Mouse (Mus musculus): ENCODE measurements around the gene Adcy9. TPM values are rescaled to one million over a fixed set of nuclear protein-coding genes. Genes with fewer than 3 reads are reported as not detected.
"Not testable (repeated sequence)": the region's sequence is repeated elsewhere in the genome, so short reads cannot be mapped to it uniquely, and the experiment has no call there.

Gene Adcy9
- polyA plus RNA-seq, 1 experiment from 2014 or later: 0.41 TPM

DNA sequence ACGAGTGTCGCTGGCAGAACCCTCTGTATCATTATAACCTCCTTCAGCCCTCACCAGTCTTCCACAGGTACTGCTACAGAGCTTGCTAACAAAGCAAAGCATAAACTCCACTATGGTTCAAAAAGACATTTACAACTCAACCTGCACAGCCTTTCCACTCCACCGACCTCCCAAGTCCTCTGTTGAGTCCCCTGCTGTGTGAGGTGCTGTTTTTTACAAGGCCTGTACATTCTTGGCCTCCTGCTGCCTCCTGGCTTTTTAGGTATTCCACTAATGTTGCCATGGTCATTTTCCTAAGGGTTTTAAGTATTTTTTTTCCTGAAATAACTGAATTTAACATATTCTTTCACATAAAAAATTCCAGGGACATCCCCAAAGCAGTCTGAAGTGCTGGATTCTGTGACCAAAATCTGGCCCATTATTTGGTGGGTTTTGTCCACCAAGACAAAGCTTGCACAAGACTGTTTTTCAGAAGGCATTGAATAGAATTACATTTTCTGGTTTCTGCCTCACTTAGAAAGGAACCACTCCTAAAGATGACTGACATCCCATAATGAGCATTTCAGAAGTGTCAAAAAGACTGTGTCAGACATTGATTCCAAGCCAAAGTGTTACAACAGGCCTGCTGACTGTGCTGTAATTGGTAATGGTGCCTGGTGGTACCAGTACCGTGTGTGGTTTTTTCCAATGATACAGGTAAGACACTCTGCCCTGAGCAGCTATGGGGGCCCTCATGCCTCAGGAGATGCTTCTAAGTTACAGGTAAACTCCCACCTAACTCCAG, 64.8 kb downstream of the Adcy9 start:
- H3K9ac ChIP-seq: no peak overlapping the region
- no peak overlapping the region for H3K4me3 ChIP-seq (replicated peaks)
- no peaks in the 10 kb centered on the region for H3K36me3 ChIP-seq (replicated peaks)
- H3K27me3 ChIP-seq: no peaks in the 10 kb centered on the region
- no peaks in the 10 kb centered on the region for H3K4me1 ChIP-seq (replicated peaks)
- H3K9me3 ChIP-seq (replicated peaks): no peaks in the 10 kb centered on the region
- H3K4me2 ChIP-seq: no peak overlapping the region
- WGBS (ENCODE audit: insufficient replicate concordance): 61% methylated on average over 4 of the region's 4 CpGs
- no peak overlapping the region for H3K27ac ChIP-seq (replicated peaks)
- no peak for ATAC-seq (ENCODE audit: insufficient read depth)

DNA sequence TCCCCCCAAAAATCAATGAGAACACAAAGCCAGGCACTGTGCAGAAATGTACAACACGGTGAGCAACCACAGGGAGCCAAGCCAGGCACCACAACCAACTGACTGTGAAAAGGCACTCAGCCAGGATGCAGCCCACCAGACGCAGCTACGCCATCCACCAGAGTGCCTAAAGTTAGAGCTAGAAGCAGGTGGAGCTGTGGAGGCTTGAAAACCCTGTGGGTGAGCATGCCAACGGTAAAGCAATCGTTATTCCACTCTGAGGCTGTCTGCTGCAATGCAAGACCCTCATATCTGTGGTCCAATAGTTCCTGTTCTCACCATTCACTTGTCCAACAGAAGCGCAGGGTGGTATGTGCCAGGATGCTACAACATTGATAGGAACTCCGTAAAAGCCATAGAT, 77.7 kb downstream of the Adcy9 start:
- no peak for ATAC-seq (ENCODE audit: insufficient read depth)
- no peak overlapping the region for H3K4me2 ChIP-seq
- no peaks in the 10 kb centered on the region for H3K27me3 ChIP-seq
- H3K4me3 ChIP-seq (replicated peaks): no peak overlapping the region
- 79% methylated on average over 7 of the region's 7 CpGs for WGBS (ENCODE audit: insufficient replicate concordance)
- no peak overlapping the region for H3K9ac ChIP-seq
- no peaks in the 10 kb centered on the region for H3K4me1 ChIP-seq (replicated peaks)
- no peak overlapping the region for H3K27ac ChIP-seq (replicated peaks)
- H3K9me3 ChIP-seq (replicated peaks): no peaks in the 10 kb centered on the region
- H3K36me3 ChIP-seq (replicated peaks): no peaks in the 10 kb centered on the region

DNA sequence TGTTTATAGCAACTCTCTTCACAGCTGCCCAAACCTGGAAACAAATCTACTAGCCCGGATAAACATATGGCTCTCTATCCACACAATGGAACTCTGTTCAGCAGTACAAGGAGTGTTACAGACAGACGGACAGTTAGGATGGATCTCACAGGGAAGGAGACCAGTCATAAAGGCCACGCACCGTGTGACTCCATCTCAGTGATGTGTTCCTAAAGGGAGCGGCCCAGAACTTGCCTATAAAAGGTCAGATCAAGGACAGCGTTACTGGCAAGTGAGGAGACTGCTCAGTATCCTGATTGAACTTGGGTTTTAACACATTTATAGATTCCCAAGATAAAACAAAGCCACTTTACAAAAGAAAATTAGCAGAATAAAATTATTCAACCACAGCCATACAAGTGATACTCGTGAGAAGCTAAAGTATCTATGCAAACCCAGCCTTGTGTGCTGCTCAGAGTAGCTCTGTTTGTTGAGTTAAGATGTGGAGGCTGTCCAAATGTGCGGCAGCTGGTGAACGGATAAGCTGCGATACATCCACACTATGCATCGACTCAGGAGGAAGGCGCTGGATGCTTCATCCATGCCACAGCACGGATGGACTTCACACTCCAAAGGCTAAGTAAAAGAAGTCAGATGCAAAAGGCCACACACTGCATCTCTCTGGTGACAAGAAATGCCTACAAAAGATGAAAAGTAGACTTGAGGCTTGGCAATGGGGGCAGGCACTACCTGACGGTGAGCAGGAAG, 78.8 kb downstream of the Adcy9 start:
- 76% methylated on average over 14 of the region's 14 CpGs for WGBS (ENCODE audit: insufficient replicate concordance)
- H3K4me2 ChIP-seq: no peak overlapping the region
- H3K4me1 ChIP-seq (replicated peaks): no peaks in the 10 kb centered on the region

DNA sequence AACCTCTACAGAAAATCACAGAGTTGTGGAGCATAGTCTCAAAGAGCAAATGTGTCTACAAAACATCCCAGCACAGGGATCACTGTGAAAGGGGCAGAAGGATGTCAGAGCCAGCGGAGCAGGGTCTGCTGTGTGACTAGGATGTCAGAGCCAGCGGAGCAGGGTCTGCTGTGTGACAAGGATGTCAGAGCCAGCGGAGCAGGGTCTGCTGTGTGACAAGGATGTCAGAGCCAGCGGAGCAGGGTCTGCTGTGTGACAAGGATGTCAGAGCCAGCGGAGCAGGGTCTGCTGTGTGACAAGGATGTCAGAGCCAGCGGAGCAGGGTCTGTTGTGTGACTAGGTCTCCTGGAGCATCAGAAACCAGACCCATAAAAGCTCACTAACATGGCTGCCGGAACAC, 81.1 kb downstream of the Adcy9 start:
- WGBS (ENCODE audit: insufficient replicate concordance): 76% methylated on average over 7 of the region's 7 CpGs
- H3K4me2 ChIP-seq; H3K4me3 ChIP-seq (replicated peaks); H3K9ac ChIP-seq; H3K27ac ChIP-seq (replicated peaks); H3K36me3 ChIP-seq (replicated peaks); H3K27me3 ChIP-seq; H3K4me1 ChIP-seq (replicated peaks); ATAC-seq (ENCODE audit: insufficient read depth); H3K9me3 ChIP-seq (replicated peaks): not testable (repeated sequence)

More for the DNA sequence above, 78.8 kb downstream of the Adcy9 start:
- no peaks in the 10 kb centered on the region for H3K27me3 ChIP-seq
- no peaks in the 10 kb centered on the region for H3K36me3 ChIP-seq (replicated peaks)
- no peaks in the 10 kb centered on the region for H3K9me3 ChIP-seq (replicated peaks)
- ATAC-seq (ENCODE audit: insufficient read depth): no peak
- no peak overlapping the region for H3K9ac ChIP-seq
- H3K27ac ChIP-seq (replicated peaks): no peak overlapping the region
- H3K4me3 ChIP-seq (replicated peaks): no peak overlapping the region

DNA sequence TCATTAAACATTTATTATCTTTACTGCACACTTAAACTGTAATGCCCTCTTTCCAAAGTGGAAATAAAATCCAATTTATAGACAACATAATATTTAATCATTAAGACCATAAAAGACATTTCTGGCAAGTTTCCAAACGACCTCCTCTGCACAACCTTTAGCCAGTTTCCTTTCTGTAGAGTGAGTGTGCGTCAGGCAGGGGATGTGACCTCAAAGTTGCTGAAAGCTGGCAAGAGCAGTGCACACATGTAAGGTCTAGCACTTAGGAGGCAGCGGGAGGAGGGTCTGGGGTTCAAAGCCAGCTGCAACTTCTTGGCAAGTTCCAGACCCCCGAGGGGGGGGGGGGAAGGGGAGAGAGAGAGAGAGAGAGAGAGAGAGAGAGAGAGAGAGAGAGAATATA, 83.0 kb downstream of the Adcy9 start:
- no peak overlapping the region for H3K9ac ChIP-seq
- no peaks in the 10 kb centered on the region for H3K27me3 ChIP-seq
- H3K36me3 ChIP-seq (replicated peaks): no peaks in the 10 kb centered on the region
- H3K4me1 ChIP-seq (replicated peaks): peaks cover 4% of the 10 kb centered on the region; the same call in 1 of the 2 replicates
- no peak for ATAC-seq (ENCODE audit: insufficient read depth)
- no peak overlapping the region for H3K4me2 ChIP-seq
- WGBS (ENCODE audit: insufficient replicate concordance): 46% methylated on average over 4 of the region's 4 CpGs
- no peak overlapping the region for H3K27ac ChIP-seq (replicated peaks)
- no peaks in the 10 kb centered on the region for H3K9me3 ChIP-seq (replicated peaks)
- H3K4me3 ChIP-seq (replicated peaks): no peak overlapping the region

DNA sequence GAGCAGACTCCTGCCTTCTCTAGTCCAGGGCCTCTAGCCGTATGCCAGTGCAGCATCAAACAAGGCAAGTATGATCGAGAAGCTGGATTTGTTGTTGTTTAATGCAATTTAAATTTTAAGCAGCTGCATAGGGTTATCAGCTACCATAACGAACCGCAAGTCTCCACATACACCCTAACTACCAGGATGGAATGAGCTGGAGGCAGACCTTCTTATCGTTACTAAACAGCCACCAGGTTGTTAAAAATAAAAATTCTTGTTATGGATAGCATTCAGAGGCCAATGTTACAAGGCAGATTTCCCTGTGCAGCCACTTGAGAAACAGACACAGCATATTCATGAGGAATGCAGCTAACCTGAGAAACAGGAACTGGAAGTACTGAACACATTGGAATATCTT, 86.5 kb downstream of the Adcy9 start:
- WGBS (ENCODE audit: insufficient replicate concordance): 54% methylated on average over 5 of the region's 5 CpGs
- no peak for ATAC-seq (ENCODE audit: insufficient read depth)
- H3K9ac ChIP-seq: no peak overlapping the region
- no peak overlapping the region for H3K27ac ChIP-seq (replicated peaks)
- peaks cover 4% of the 10 kb centered on the region; the same call in 1 of the 2 replicates for H3K4me1 ChIP-seq (replicated peaks)
- H3K36me3 ChIP-seq (replicated peaks): no peaks in the 10 kb centered on the region
- H3K9me3 ChIP-seq (replicated peaks): no peaks in the 10 kb centered on the region
- no peak overlapping the region for H3K4me2 ChIP-seq
- no peaks in the 10 kb centered on the region for H3K27me3 ChIP-seq
- no peak overlapping the region for H3K4me3 ChIP-seq (replicated peaks)

DNA sequence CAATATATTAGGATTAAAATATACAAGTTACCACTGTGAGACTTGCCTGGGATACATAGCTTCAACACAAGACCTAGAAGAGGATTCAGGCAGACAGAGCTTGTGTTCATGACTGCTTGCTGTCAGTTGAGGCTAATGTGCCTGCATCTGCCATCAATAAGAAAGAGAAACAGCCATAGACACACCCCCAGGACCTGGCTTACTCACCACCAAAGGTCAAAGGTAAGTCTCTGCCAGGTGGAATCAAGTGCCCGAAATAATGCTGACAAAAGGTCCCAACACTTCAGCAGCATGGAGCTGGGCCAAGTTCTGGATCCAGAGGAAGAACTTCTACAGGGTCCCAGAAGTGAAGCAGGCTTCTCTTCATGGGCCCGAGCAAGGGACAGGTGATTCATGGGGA, 86.9 kb downstream of the Adcy9 start:
- H3K4me1 ChIP-seq (replicated peaks): peaks cover 4% of the 10 kb centered on the region; the same call in 1 of the 2 replicates
- no peaks in the 10 kb centered on the region for H3K27me3 ChIP-seq
- no peak overlapping the region for H3K27ac ChIP-seq (replicated peaks)
- no peak overlapping the region for H3K4me3 ChIP-seq (replicated peaks)
- H3K36me3 ChIP-seq (replicated peaks): no peaks in the 10 kb centered on the region
- no peak for ATAC-seq (ENCODE audit: insufficient read depth)
- 60% methylated on average over 2 of the region's 2 CpGs for WGBS (ENCODE audit: insufficient replicate concordance)
- H3K9me3 ChIP-seq (replicated peaks): no peaks in the 10 kb centered on the region
- H3K4me2 ChIP-seq: no peak overlapping the region
- no peak overlapping the region for H3K9ac ChIP-seq

DNA sequence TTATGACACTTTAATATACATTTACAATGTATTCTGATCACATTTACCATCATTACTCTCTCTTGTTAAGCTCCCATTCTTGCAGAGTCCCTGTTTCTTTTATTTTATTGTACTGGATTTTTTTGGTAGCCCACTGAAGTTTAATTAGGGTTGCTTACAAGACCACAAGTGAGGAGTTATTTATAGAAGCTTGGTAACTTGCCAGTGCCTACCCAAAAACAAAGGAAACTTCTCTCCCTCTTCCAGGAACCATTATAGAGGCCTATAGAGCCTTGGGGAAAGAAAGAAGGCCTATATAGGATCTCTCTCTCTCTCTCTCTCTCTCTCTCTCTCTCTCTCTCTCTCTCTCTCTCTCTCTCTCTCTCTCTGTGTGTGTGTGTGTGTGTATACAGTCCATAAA, 93.2 kb downstream of the Adcy9 start:
- Histone ChIP-seq H3K4me2 (no peak overlapping the region), H3K27me3 (no peaks in the 10 kb centered on the region), H3K27ac (replicated peaks) (no peak overlapping the region), H3K4me1 (replicated peaks) (no peaks in the 10 kb centered on the region), H3K36me3 (replicated peaks) (no peaks in the 10 kb centered on the region), H3K4me3 (replicated peaks) (no peak overlapping the region), H3K9ac (no peak overlapping the region), H3K9me3 (replicated peaks) (no peaks in the 10 kb centered on the region)
- no peak for ATAC-seq (ENCODE audit: insufficient read depth)

DNA sequence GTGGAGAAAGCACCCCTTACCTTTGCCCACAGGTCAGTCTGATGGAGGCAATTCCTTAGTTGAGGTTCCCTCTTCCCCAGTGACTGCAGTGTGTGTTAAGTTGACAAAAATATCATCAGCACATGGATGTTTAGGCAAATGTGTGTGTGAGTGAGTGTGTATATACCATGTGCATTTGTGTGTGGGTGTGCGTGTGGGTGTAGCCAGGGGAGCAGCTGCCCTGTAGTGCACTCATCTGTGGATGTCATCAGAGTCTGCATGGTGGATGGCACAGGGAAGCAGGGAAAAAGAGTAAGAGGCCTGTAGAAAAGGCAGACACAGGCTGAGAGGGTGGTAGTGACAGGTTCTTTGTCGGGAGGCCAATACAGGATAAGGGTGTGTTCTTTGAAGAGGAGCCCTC, 94.5 kb downstream of the Adcy9 start:
- Histone ChIP-seq H3K4me2 (no peak overlapping the region), H3K4me1 (replicated peaks) (no peaks in the 10 kb centered on the region), H3K9me3 (replicated peaks) (no peaks in the 10 kb centered on the region), H3K36me3 (replicated peaks) (no peaks in the 10 kb centered on the region), H3K27ac (replicated peaks) (no peak overlapping the region), H3K27me3 (no peaks in the 10 kb centered on the region), H3K4me3 (replicated peaks) (no peak overlapping the region), H3K9ac (no peak overlapping the region)
- no peak for ATAC-seq (ENCODE audit: insufficient read depth)
- 59% methylated on average over 2 of the region's 2 CpGs for WGBS (ENCODE audit: insufficient replicate concordance)

DNA sequence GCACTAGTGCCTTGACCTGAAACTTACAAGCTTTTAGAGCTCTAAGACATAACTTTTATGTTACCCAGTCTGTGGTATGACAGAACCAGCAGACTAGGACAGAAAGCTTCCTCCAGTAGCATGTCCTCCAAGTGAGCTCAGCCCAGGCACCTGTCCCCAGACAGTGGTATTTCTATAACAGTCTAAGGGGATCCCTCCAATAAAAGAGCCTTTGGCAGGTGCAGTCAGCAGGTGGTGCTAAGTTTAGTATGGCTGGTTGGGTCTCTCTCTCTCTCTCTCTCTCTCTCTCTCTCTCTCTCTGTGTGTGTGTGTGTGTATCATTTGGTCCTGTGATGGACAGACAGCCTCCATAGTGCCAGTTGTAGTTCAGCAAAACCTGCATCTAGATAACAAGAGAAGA, 95.3 kb downstream of the Adcy9 start:
- no peak for ATAC-seq (ENCODE audit: insufficient read depth)
- Histone ChIP-seq H3K4me3 (replicated peaks) (no peak overlapping the region), H3K9ac (no peak overlapping the region), H3K4me2 (no peak overlapping the region), H3K36me3 (replicated peaks) (no peaks in the 10 kb centered on the region), H3K9me3 (replicated peaks) (no peaks in the 10 kb centered on the region), H3K27me3 (no peaks in the 10 kb centered on the region), H3K4me1 (replicated peaks) (no peaks in the 10 kb centered on the region), H3K27ac (replicated peaks) (no peak overlapping the region)

DNA sequence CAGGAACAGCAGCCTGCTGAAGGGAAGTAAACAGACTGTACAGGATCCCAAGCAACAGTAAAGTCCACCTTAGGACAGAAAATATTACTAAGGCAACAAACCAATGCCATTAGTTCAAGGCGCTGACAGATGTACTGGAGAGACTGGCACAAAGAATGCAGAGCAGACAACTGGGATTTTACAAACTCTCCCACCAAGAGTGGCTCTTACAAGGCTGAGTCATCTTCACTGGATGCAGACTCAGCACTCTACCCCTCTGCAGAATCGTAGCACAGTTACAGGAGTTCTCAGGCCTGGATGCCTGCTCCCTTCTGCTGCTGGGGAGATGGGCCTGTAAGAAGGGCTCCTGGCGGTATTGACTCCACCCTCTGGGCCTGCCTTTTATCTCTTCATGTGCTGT, 99.4 kb downstream of the Adcy9 start:
- no peaks in the 10 kb centered on the region for H3K36me3 ChIP-seq (replicated peaks)
- no peaks in the 10 kb centered on the region for H3K27me3 ChIP-seq
- no peaks in the 10 kb centered on the region for H3K4me1 ChIP-seq (replicated peaks)
- H3K27ac ChIP-seq (replicated peaks): no peak overlapping the region
- ATAC-seq (ENCODE audit: insufficient read depth): no peak
- no peak overlapping the region for H3K4me3 ChIP-seq (replicated peaks)
- no peaks in the 10 kb centered on the region for H3K9me3 ChIP-seq (replicated peaks)
- H3K9ac ChIP-seq: no peak overlapping the region
- no peak overlapping the region for H3K4me2 ChIP-seq
- WGBS (ENCODE audit: insufficient replicate concordance): 46% methylated on average over 3 of the region's 3 CpGs

Data from liver, embryonic 15.5 days (tissue).